Comparison of ENCODE assay signal across 8 mouse cellular contexts in genomic region chr8:122751342-122751741, GRCm38 (mm10). TPM values are rescaled to one million over a fixed set of nuclear protein-coding genes. Genes with fewer than 3 reads are reported as not detected.
A peak's percentile ranks its signal among the peaks of the same experiment; 100 is the strongest.
DNase-seq lines count a peak whose midpoint lies in the region; ATAC-seq and TF ChIP-seq lines count a peak whose summit lies in the region.

No protein-coding gene starts in this region.

- no peak for TF ChIP-seq POLR2A in olfactory bulb, adult 2 months (IDR thresholded peaks at IDR 0.05; ENCODE audit: insufficient read depth, low read depth, low read length)

- WGBS in hindbrain, embryonic 15.5 days = 45% methylated on average over 5 of the region's 5 CpGs
- WGBS in hindbrain, embryonic 10.5 days = 77% methylated on average over 5 of the region's 5 CpGs
- whole genome bisulfite sequencing in midbrain, embryonic 14.5 days = 54% methylated on average over 5 of the region's 5 CpGs
- WGBS in midbrain, embryonic 10.5 days = 91% methylated on average over 5 of the region's 5 CpGs
- WGBS in olfactory bulb, adult 2 months = 11% methylated on average over 5 of the region's 5 CpGs
- WGBS in heart, embryonic 12.5 days = 74% methylated on average over 5 of the region's 5 CpGs

- peak overlapping the region; percentile 46 for H3K4me2 ChIP-seq in hindbrain, embryonic 15.5 days
- peak overlapping the region; percentile 20; the same call in 1 of the 2 replicates for H3K4me2 ChIP-seq in midbrain, embryonic 14.5 days (ENCODE audit: low read length)
- H3K4me2 ChIP-seq in heart, embryonic 12.5 days = no peak overlapping the region

- peak overlapping the region; percentile 30 for H3K4me3 ChIP-seq in hindbrain, embryonic 15.5 days
- H3K4me3 ChIP-seq in hindbrain, embryonic 10.5 days = no peak overlapping the region
- H3K4me3 ChIP-seq in midbrain, embryonic 14.5 days (replicated peaks; ENCODE audit: low read depth, low read length) = no peak overlapping the region
- H3K4me3 ChIP-seq in midbrain, embryonic 10.5 days = no peak overlapping the region
- peak overlapping the region; percentile 67 for H3K4me3 ChIP-seq in olfactory bulb, adult 2 months (ENCODE audit: insufficient read depth, low read depth, low read length)
- H3K4me3 ChIP-seq in heart, embryonic 12.5 days = no peak overlapping the region

- peak overlapping the region; percentile 80 for H3K27ac ChIP-seq in hindbrain, embryonic 15.5 days (replicated peaks)
- no peak overlapping the region for H3K27ac ChIP-seq in hindbrain, embryonic 10.5 days
- peak overlapping the region; percentile 64 for H3K27ac ChIP-seq in midbrain, embryonic 14.5 days (replicated peaks; ENCODE audit: low read depth, low read length)
- no peak overlapping the region for H3K27ac ChIP-seq in midbrain, embryonic 10.5 days (replicated peaks)
- H3K27ac ChIP-seq in olfactory bulb, adult 2 months (ENCODE audit: insufficient read depth, low read depth, low read length) = peak overlapping the region; percentile 87
- no peak overlapping the region for H3K27ac ChIP-seq in heart, embryonic 12.5 days (ENCODE audit: poor library complexity, severe bottlenecking)

- DNase-seq in hindbrain, embryonic 10.5 days (ENCODE audit: low spot score) = no peak
- DNase-seq in midbrain, embryonic 14.5 days = peak; percentile 77
- DNase-seq in midbrain, embryonic 10.5 days (ENCODE audit: low spot score) = no peak
- DNase-seq in cerebellum, postnatal 36 days = peak; percentile 53 to 64
- no peak for DNase-seq in embryo, embryonic 10 days (ENCODE audit: low spot score)

- no peaks in the 10 kb centered on the region; the same call in 1 of the 2 replicates for H3K27me3 ChIP-seq in hindbrain, embryonic 15.5 days
- peaks cover 29% of the 10 kb centered on the region for H3K27me3 ChIP-seq in hindbrain, embryonic 10.5 days (ENCODE audit: insufficient read depth, poor library complexity, severe bottlenecking)
- H3K27me3 ChIP-seq in midbrain, embryonic 14.5 days (ENCODE audit: control insufficient read depth, insufficient read depth, low read length) = no peaks in the 10 kb centered on the region
- H3K27me3 ChIP-seq in midbrain, embryonic 10.5 days (ENCODE audit: low read depth, poor library complexity, severe bottlenecking) = peaks cover 11% of the 10 kb centered on the region
- H3K27me3 ChIP-seq in heart, embryonic 12.5 days (replicated peaks) = peaks cover 78% of the 10 kb centered on the region

- no peak for TF ChIP-seq CTCF in olfactory bulb, adult 2 months (IDR thresholded peaks at IDR 0.05; ENCODE audit: insufficient read depth, low read depth, low read length)

- peak; percentile 82 for ATAC-seq in hindbrain, embryonic 15.5 days (ENCODE audit: low FRiP score, low read depth)
- ATAC-seq in midbrain, embryonic 14.5 days (ENCODE audit: low FRiP score, low TSS enrichment) = peak; percentile 57
- no peak for ATAC-seq in heart, embryonic 12.5 days (ENCODE audit: insufficient number of reproducible peaks, low FRiP score)

- peaks cover 60% of the 10 kb centered on the region for H3K4me1 ChIP-seq in hindbrain, embryonic 15.5 days (replicated peaks)
- H3K4me1 ChIP-seq in hindbrain, embryonic 10.5 days (replicated peaks) = peaks cover 24% of the 10 kb centered on the region
- peaks cover 31% of the 10 kb centered on the region for H3K4me1 ChIP-seq in midbrain, embryonic 14.5 days (ENCODE audit: control insufficient read depth, insufficient read depth, low read length)
- H3K4me1 ChIP-seq in midbrain, embryonic 10.5 days = peaks cover 20% of the 10 kb centered on the region
- H3K4me1 ChIP-seq in olfactory bulb, adult 2 months (ENCODE audit: control insufficient read depth, insufficient read depth, low read length) = peaks cover 48% of the 10 kb centered on the region
- H3K4me1 ChIP-seq in heart, embryonic 12.5 days (replicated peaks) = no peaks in the 10 kb centered on the region

- H3K9me3 ChIP-seq in hindbrain, embryonic 15.5 days = no peaks in the 10 kb centered on the region
- no peaks in the 10 kb centered on the region for H3K9me3 ChIP-seq in hindbrain, embryonic 10.5 days
- no peaks in the 10 kb centered on the region for H3K9me3 ChIP-seq in midbrain, embryonic 14.5 days (ENCODE audit: control insufficient read depth, low read length)
- H3K9me3 ChIP-seq in midbrain, embryonic 10.5 days (replicated peaks) = no peaks in the 10 kb centered on the region
- no peaks in the 10 kb centered on the region for H3K9me3 ChIP-seq in heart, embryonic 12.5 days (replicated peaks)

- peak overlapping the region; percentile 16; the same call in 1 of the 2 replicates for H3K9ac ChIP-seq in hindbrain, embryonic 15.5 days
- H3K9ac ChIP-seq in midbrain, embryonic 14.5 days (replicated peaks; ENCODE audit: low read length) = no peak overlapping the region
- H3K9ac ChIP-seq in heart, embryonic 12.5 days = no peak overlapping the region

- H3K36me3 ChIP-seq in hindbrain, embryonic 15.5 days = no peaks in the 10 kb centered on the region
- H3K36me3 ChIP-seq in hindbrain, embryonic 10.5 days = no peaks in the 10 kb centered on the region
- H3K36me3 ChIP-seq in midbrain, embryonic 14.5 days (ENCODE audit: control insufficient read depth, insufficient read depth, low read length) = no peaks in the 10 kb centered on the region
- H3K36me3 ChIP-seq in midbrain, embryonic 10.5 days = no peaks in the 10 kb centered on the region
- no peaks in the 10 kb centered on the region for H3K36me3 ChIP-seq in heart, embryonic 12.5 days

RNA-seq across cellular contexts. Expression of gene Acsf3, which starts 23.9 kb away (rescaled TPM):
- polyA plus RNA-seq in hindbrain, embryonic 15.5 days (2015; fragmentation: Nextera tagmentation; extraction: Ambion mirVana) = 15.6 and 17.1 TPM in 2 replicates
- polyA plus RNA-seq in hindbrain, embryonic 10.5 days (2016; fragmentation: Nextera tagmentation; extraction: Ambion mirVana) = 16.5 and 18.0 TPM in 2 replicates
- 16.3 and 16.8 TPM in 2 replicates for polyA plus RNA-seq in midbrain, embryonic 14.5 days (2014; fragmentation: Nextera tagmentation; extraction: Ambion mirVana)
- polyA plus RNA-seq in midbrain, embryonic 10.5 days (2016; fragmentation: Nextera tagmentation; extraction: Ambion mirVana) = 17.8 and 18.6 TPM in 2 replicates
- not detected in 2 replicates for polyA plus RNA-seq in olfactory bulb, adult 2 months (2012; ENCODE audit: insufficient read depth, insufficient read length, low replicate concordance, missing spikeins)
- polyA plus RNA-seq in heart, embryonic 12.5 days (2016; fragmentation: Nextera tagmentation; extraction: Ambion mirVana) = 14.4 and 17.3 TPM in 2 replicates

RNA-seq across cellular contexts. Expression of gene Cbfa2t3, which starts 52.4 kb away (rescaled TPM):
- 19.1 and 21.2 TPM in 2 replicates for polyA plus RNA-seq in hindbrain, embryonic 15.5 days (2015; fragmentation: Nextera tagmentation; extraction: Ambion mirVana)
- polyA plus RNA-seq in hindbrain, embryonic 10.5 days (2016; fragmentation: Nextera tagmentation; extraction: Ambion mirVana) = 2.2 and 5.4 TPM in 2 replicates
- 25.2 and 28.7 TPM in 2 replicates for polyA plus RNA-seq in midbrain, embryonic 14.5 days (2014; fragmentation: Nextera tagmentation; extraction: Ambion mirVana)
- polyA plus RNA-seq in midbrain, embryonic 10.5 days (2016; fragmentation: Nextera tagmentation; extraction: Ambion mirVana) = 1.9 and 3.4 TPM in 2 replicates
- not detected in 2 replicates for polyA plus RNA-seq in olfactory bulb, adult 2 months (2012; ENCODE audit: insufficient read depth, insufficient read length, low replicate concordance, missing spikeins)
- polyA plus RNA-seq in heart, embryonic 12.5 days (2016; fragmentation: Nextera tagmentation; extraction: Ambion mirVana) = 6.2 TPM in 2 replicates

Comparison
In these comparisons a context has a peak if more than half of its experiments do, and no peak if none do; other contexts are left out.
1. H3K27ac ChIP-seq: peak in hindbrain, embryonic 15.5 days (single experiment), midbrain, embryonic 14.5 days (single experiment) and olfactory bulb, adult 2 months (single experiment); none in hindbrain, embryonic 10.5 days (single experiment), midbrain, embryonic 10.5 days (single experiment) and heart, embryonic 12.5 days (single experiment).
2. H3K4me3 ChIP-seq: peak in hindbrain, embryonic 15.5 days (single experiment) and olfactory bulb, adult 2 months (single experiment); none in hindbrain, embryonic 10.5 days (single experiment), midbrain, embryonic 14.5 days (single experiment), midbrain, embryonic 10.5 days (single experiment) and heart, embryonic 12.5 days (single experiment).
3. DNase-seq: peak in midbrain, embryonic 14.5 days (single experiment) and cerebellum, postnatal 36 days (2 of 2); none in hindbrain, embryonic 10.5 days (single experiment), midbrain, embryonic 10.5 days (single experiment) and embryo, embryonic 10 days (single experiment).
4. RNA of gene Acsf3, which starts 23.9 kb away (polyA plus RNA-seq): 16.5 to 18.0 TPM in hindbrain, embryonic 10.5 days, 17.8 to 18.6 TPM in midbrain, embryonic 10.5 days, 15.6 to 17.1 TPM in hindbrain, embryonic 15.5 days, 16.3 to 16.8 TPM in midbrain, embryonic 14.5 days and 14.4 to 17.3 TPM in heart, embryonic 12.5 days; not detected in olfactory bulb, adult 2 months; every median in the first group is over 10 times any median in the second.